Comparison of ENCODE assay signal across 8 mouse cellular contexts in the genomic region with DNA sequence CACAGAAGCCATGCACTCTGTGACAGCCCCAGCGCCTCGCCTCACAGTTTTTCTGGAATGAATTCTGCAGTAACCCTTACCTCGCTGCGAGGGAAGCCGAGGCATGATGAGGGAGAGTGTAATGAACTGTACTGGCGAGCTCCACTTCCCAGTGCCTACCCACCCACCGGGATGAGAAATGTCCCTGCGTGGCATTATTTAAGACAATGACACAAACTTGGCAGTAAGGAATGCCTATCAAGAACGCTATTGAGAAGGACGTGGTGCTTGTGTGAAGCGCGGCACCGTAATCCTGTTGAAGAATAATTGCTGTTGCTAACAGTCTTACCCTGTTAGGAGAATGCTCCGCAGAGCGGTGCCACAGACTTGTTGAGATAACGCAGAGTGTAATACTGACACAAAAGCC. TPM values are rescaled to one million over a fixed set of nuclear protein-coding genes. Genes with fewer than 3 reads are reported as not detected.
DNase-seq lines count a peak whose midpoint lies in the region; ATAC-seq and TF ChIP-seq lines count a peak whose summit lies in the region.

No protein-coding gene starts in this region.

- H3K27ac ChIP-seq in kidney, embryonic 14.5 days (ENCODE audit: low read depth, low read length) = no peak overlapping the region
- H3K27ac ChIP-seq in embryonic facial prominence, embryonic 14.5 days (replicated peaks; ENCODE audit: low read depth, low read length) = no peak overlapping the region
- peak overlapping the region; percentile 66 for H3K27ac ChIP-seq in hindbrain, embryonic 13.5 days
- peak overlapping the region; percentile 58 for H3K27ac ChIP-seq in midbrain, embryonic 14.5 days (replicated peaks; ENCODE audit: low read depth, low read length)
- H3K27ac ChIP-seq in liver, postnatal 0 days (ENCODE audit: low read depth) = no peak overlapping the region

- H3K9ac ChIP-seq in kidney, embryonic 14.5 days (ENCODE audit: low read depth, low read length) = no peak overlapping the region
- H3K9ac ChIP-seq in embryonic facial prominence, embryonic 14.5 days (ENCODE audit: low read depth, low read length) = no peak overlapping the region
- H3K9ac ChIP-seq in hindbrain, embryonic 13.5 days = peak overlapping the region; percentile 65
- H3K9ac ChIP-seq in midbrain, embryonic 14.5 days (replicated peaks; ENCODE audit: low read length) = peak overlapping the region; percentile 43
- H3K9ac ChIP-seq in liver, postnatal 0 days (replicated peaks) = no peak overlapping the region

- H3K4me1 ChIP-seq in kidney, embryonic 14.5 days (ENCODE audit: control insufficient read depth, insufficient read depth, low read length) = peaks cover 19% of the 10 kb centered on the region
- H3K4me1 ChIP-seq in embryonic facial prominence, embryonic 14.5 days (ENCODE audit: control insufficient read depth, insufficient read depth, low read length) = peaks cover 29% of the 10 kb centered on the region
- H3K4me1 ChIP-seq in hindbrain, embryonic 13.5 days (replicated peaks) = peaks cover 26% of the 10 kb centered on the region
- H3K4me1 ChIP-seq in midbrain, embryonic 14.5 days (ENCODE audit: control insufficient read depth, insufficient read depth, low read length) = peaks cover 26% of the 10 kb centered on the region
- no peaks in the 10 kb centered on the region for H3K4me1 ChIP-seq in liver, postnatal 0 days (ENCODE audit: insufficient read depth)

- no peak for TF ChIP-seq CTCF in liver, postnatal 0 days (IDR thresholded peaks at IDR 0.05; ENCODE audit: low read depth)

- peak overlapping the region; percentile 10; the same call in 1 of the 2 replicates for H3K4me2 ChIP-seq in kidney, embryonic 14.5 days (replicated peaks; ENCODE audit: low read depth, low read length)
- H3K4me2 ChIP-seq in embryonic facial prominence, embryonic 14.5 days (ENCODE audit: low read depth, low read length) = peak overlapping the region; percentile 38
- H3K4me2 ChIP-seq in hindbrain, embryonic 13.5 days = peak overlapping the region; percentile 61
- H3K4me2 ChIP-seq in midbrain, embryonic 14.5 days (ENCODE audit: low read length) = peak overlapping the region; percentile 61
- no peak overlapping the region for H3K4me2 ChIP-seq in liver, postnatal 0 days (ENCODE audit: low read depth, low read length)

- 56% methylated on average over 16 of the region's 16 CpGs for WGBS in kidney, embryonic 14.5 days
- WGBS in embryonic facial prominence, embryonic 14.5 days = 52% methylated on average over 16 of the region's 16 CpGs
- 14% methylated on average over 16 of the region's 16 CpGs for WGBS in hindbrain, embryonic 13.5 days
- 1% methylated on average over 16 of the region's 16 CpGs for WGBS in midbrain, embryonic 14.5 days
- 76% methylated on average over 16 of the region's 16 CpGs for WGBS in liver, postnatal 0 days (ENCODE audit: insufficient replicate concordance)

- no peaks in the 10 kb centered on the region for H3K27me3 ChIP-seq in kidney, embryonic 14.5 days (ENCODE audit: control insufficient read depth, insufficient read depth, low read length)
- no peaks in the 10 kb centered on the region for H3K27me3 ChIP-seq in embryonic facial prominence, embryonic 14.5 days (replicated peaks; ENCODE audit: control insufficient read depth, insufficient read depth, low read length)
- no peaks in the 10 kb centered on the region for H3K27me3 ChIP-seq in hindbrain, embryonic 13.5 days
- H3K27me3 ChIP-seq in midbrain, embryonic 14.5 days (ENCODE audit: control insufficient read depth, insufficient read depth, low read length) = no peaks in the 10 kb centered on the region
- no peaks in the 10 kb centered on the region for H3K27me3 ChIP-seq in liver, postnatal 0 days (ENCODE audit: insufficient read depth, low read length)

- H3K36me3 ChIP-seq in kidney, embryonic 14.5 days (ENCODE audit: control insufficient read depth, insufficient read depth, low read length) = 0 out of 2 replicates have a peak, but pooled peaks cover 2% of the 10 kb centered on the region
- no peaks in the 10 kb centered on the region for H3K36me3 ChIP-seq in embryonic facial prominence, embryonic 14.5 days (ENCODE audit: control insufficient read depth, insufficient read depth, low read length)
- no peaks in the 10 kb centered on the region for H3K36me3 ChIP-seq in hindbrain, embryonic 13.5 days
- no peaks in the 10 kb centered on the region for H3K36me3 ChIP-seq in midbrain, embryonic 14.5 days (ENCODE audit: control insufficient read depth, insufficient read depth, low read length)
- H3K36me3 ChIP-seq in liver, postnatal 0 days (replicated peaks; ENCODE audit: insufficient read depth, low read length) = no peaks in the 10 kb centered on the region

- no peak for TF ChIP-seq EP300 in liver, postnatal 0 days (IDR thresholded peaks at IDR 0.05; ENCODE audit: low read depth)

- ATAC-seq in kidney, embryonic 14.5 days (ENCODE audit: low FRiP score, low TSS enrichment) = no peak
- no peak for ATAC-seq in embryonic facial prominence, embryonic 14.5 days (ENCODE audit: low read depth)
- ATAC-seq in hindbrain, embryonic 13.5 days (ENCODE audit: low FRiP score) = peak; percentile 68
- peak; percentile 80; the same call in 1 of the 2 replicates for ATAC-seq in midbrain, embryonic 14.5 days (ENCODE audit: low FRiP score, low TSS enrichment)
- ATAC-seq in liver, postnatal 0 days = no peak

- no peaks in the 10 kb centered on the region for H3K9me3 ChIP-seq in kidney, embryonic 14.5 days (ENCODE audit: control insufficient read depth, low read length)
- no peaks in the 10 kb centered on the region for H3K9me3 ChIP-seq in embryonic facial prominence, embryonic 14.5 days (ENCODE audit: control insufficient read depth, low read length)
- no peaks in the 10 kb centered on the region for H3K9me3 ChIP-seq in hindbrain, embryonic 13.5 days
- H3K9me3 ChIP-seq in midbrain, embryonic 14.5 days (ENCODE audit: control insufficient read depth, low read length) = no peaks in the 10 kb centered on the region
- no peaks in the 10 kb centered on the region for H3K9me3 ChIP-seq in liver, postnatal 0 days (ENCODE audit: low read length)

- DNase-seq in kidney, postnatal 14 days = no peak
- DNase-seq in embryonic facial prominence, embryonic 14.5 days (ENCODE audit: low spot score) = no peak
- peak; percentile 83 for DNase-seq in midbrain, embryonic 14.5 days
- DNase-seq in T-cell, adult 2 months (ENCODE audit: low spot score) = no peak
- DNase-seq in c-Kit-positive CD71-positive TER-119-positive erythroid progenitor cells, embryonic 14.5 days (ENCODE audit: low spot score) = no peak
- DNase-seq in liver, postnatal 0 days = no peak

- H3K4me3 ChIP-seq in kidney, embryonic 14.5 days (ENCODE audit: low read length) = no peak overlapping the region
- no peak overlapping the region for H3K4me3 ChIP-seq in embryonic facial prominence, embryonic 14.5 days (ENCODE audit: low read depth, low read length)
- H3K4me3 ChIP-seq in hindbrain, embryonic 13.5 days = peak overlapping the region; percentile 37
- H3K4me3 ChIP-seq in midbrain, embryonic 14.5 days (replicated peaks; ENCODE audit: low read depth, low read length) = peak overlapping the region; percentile 32
- H3K4me3 ChIP-seq in liver, postnatal 0 days (ENCODE audit: low read depth, low read length) = no peak overlapping the region

RNA-seq across cellular contexts. Expression of a gene that starts 13.2 kb away (rescaled TPM):
- 85.3 and 105 TPM in 2 replicates for polyA plus RNA-seq in kidney, embryonic 14.5 days (2014; fragmentation: Nextera tagmentation; extraction: Ambion mirVana)
- polyA plus RNA-seq in embryonic facial prominence, embryonic 14.5 days (2014; fragmentation: Nextera tagmentation; extraction: Ambion mirVana) = 80.2 and 91.6 TPM in 2 replicates
- polyA plus RNA-seq in hindbrain, embryonic 13.5 days (2015; fragmentation: Nextera tagmentation; extraction: Ambion mirVana) = 109 and 116 TPM in 2 replicates
- polyA plus RNA-seq in midbrain, embryonic 14.5 days (2014; fragmentation: Nextera tagmentation; extraction: Ambion mirVana) = 142 and 160 TPM in 2 replicates
- polyA plus RNA-seq in liver, postnatal 0 days (2015; fragmentation: Nextera tagmentation; extraction: Ambion mirVana) = 8.2 and 9.1 TPM in 2 replicates

Comparison
In these comparisons a context has a peak if more than half of its experiments do, and no peak if none do; other contexts are left out.
1. ATAC-seq: peak in hindbrain, embryonic 13.5 days (single experiment) and midbrain, embryonic 14.5 days (single experiment); none in kidney, embryonic 14.5 days (single experiment), embryonic facial prominence, embryonic 14.5 days (single experiment) and liver, postnatal 0 days (single experiment).
2. H3K27ac ChIP-seq: peak in hindbrain, embryonic 13.5 days (single experiment) and midbrain, embryonic 14.5 days (single experiment); none in kidney, embryonic 14.5 days (single experiment), embryonic facial prominence, embryonic 14.5 days (single experiment) and liver, postnatal 0 days (single experiment).
3. H3K4me3 ChIP-seq: peak in hindbrain, embryonic 13.5 days (single experiment) and midbrain, embryonic 14.5 days (single experiment); none in kidney, embryonic 14.5 days (single experiment), embryonic facial prominence, embryonic 14.5 days (single experiment) and liver, postnatal 0 days (single experiment).
4. H3K9ac ChIP-seq: peak in hindbrain, embryonic 13.5 days (single experiment) and midbrain, embryonic 14.5 days (single experiment); none in kidney, embryonic 14.5 days (single experiment), embryonic facial prominence, embryonic 14.5 days (single experiment) and liver, postnatal 0 days (single experiment).